Mouse (Mus musculus) heart, embryonic 15.5 days (tissue): Measurements from ENCODE around the gene Hdgf. TPM values are rescaled to one million over a fixed set of nuclear protein-coding genes. Genes with fewer than 3 reads are reported as not detected.
A peak's percentile ranks its signal among the peaks of the same experiment; 100 is the strongest.
"Not testable (repeated sequence)": the region's sequence is repeated elsewhere in the genome, so short reads cannot be mapped to it uniquely, and the experiment has no call there.

ENCODE experiments used
- ATAC-seq: fragments of 200-750 bp; cut with Nextera tagmentation; replicated peaks from 2 replicates; pipeline ENCODE4 v1.8.0; 2017; ENCODE audit warnings: low read depth, moderate TSS enrichment; ENCODE audit not compliant: insufficient number of reproducible peaks, insufficient read depth, low FRiP score
- H3K27ac ChIP-seq: fragments of 300-500 bp; sonication (generic); 2 replicates; pipeline ENCODE4 v1.5.1; 2015; ENCODE audit warnings: mild to moderate bottlenecking, inconsistent platforms
- H3K27me3 ChIP-seq: fragments of 300-500 bp; sonication (generic); 2 replicates; pipeline ENCODE4 v1.6.1; 2015; ENCODE audit warnings: inconsistent platforms
- H3K36me3 ChIP-seq: fragments of 300-500 bp; sonication (generic); 2 replicates; pipeline ENCODE4 v1.6.1; 2015; ENCODE audit warnings: mild to moderate bottlenecking, inconsistent platforms
- H3K4me1 ChIP-seq: fragments of 300-500 bp; sonication (generic); replicated peaks from 2 replicates; pipeline ENCODE4 v1.6.1; 2015; ENCODE audit warnings: inconsistent platforms
- H3K4me2 ChIP-seq: fragments of 300-500 bp; sonication (generic); 2 replicates; pipeline ENCODE4 v1.6.1; 2015; ENCODE audit warnings: inconsistent platforms, mild to moderate bottlenecking, moderate library complexity
- H3K4me3 ChIP-seq: fragments of 300-500 bp; sonication (generic); 2 replicates; pipeline ENCODE4 v1.5.1; 2015; ENCODE audit warnings: mild to moderate bottlenecking, inconsistent platforms
- H3K9ac ChIP-seq: fragments of 300-500 bp; sonication (generic); 2 replicates; pipeline ENCODE4 v1.6.1; 2015; ENCODE audit warnings: mild to moderate bottlenecking, inconsistent platforms
- H3K9me3 ChIP-seq: fragments of 300-500 bp; sonication (generic); replicated peaks from 2 replicates; pipeline ENCODE4 v1.6.1; 2016; ENCODE audit warnings: inconsistent platforms
- WGBS: fragments of 180-500 bp; shearing (Covaris S2); methylation state at CpG from one replicate; pipeline ENCODE4 v1.1.7; 2015; ENCODE audit warnings: mixed read lengths; 5-methylcytosine and 5-hydroxymethylcytosine counted together
- polyA plus RNA-seq: library from polyadenylated mRNA; unstranded; fragments of >200 nt; fragmentation: Nextera tagmentation; extraction: Ambion mirVana; gene quantifications from 2 replicates; pipeline ENCODE4 v1.2.1, GENCODE M21; 2015

Gene Hdgf
- polyA plus RNA-seq, 1 experiment from 2014 or later = 134 TPM

DNA sequence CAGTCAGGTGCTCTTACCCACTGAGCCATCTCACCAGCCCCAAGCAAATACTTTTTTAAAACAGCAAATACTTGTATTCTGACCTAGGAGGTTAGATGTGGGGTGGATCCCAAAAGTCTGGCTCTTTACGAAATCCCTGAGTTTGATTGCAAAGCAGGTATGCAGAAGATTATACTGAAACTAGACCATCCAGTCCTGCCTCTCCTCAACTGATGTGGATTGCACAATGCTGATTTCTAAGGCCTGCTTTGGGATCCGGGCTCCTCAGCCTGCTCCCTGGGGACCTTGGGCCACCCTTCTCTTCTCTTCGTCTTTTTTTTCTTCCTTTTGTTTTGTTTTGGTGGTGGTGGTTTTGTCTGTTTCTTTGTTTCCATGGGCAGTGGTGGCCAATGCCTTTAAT lies 14.6 kb upstream of the Hdgf start:
- Histone ChIP-seq H3K36me3 (no peaks in the 10 kb centered on the region), H3K4me3 (no peak overlapping the region), H3K9me3 (no peaks in the 10 kb centered on the region), H3K4me1 (peaks cover under 1% of the 10 kb centered on the region; the same call in 1 of the 2 replicates), H3K9ac (no peak overlapping the region), H3K4me2 (no peak overlapping the region), H3K27ac (no peak overlapping the region), H3K27me3 (no peaks in the 10 kb centered on the region)
- ATAC-seq = no peak
- WGBS = 74% methylated on average over 3 of the region's 3 CpGs

DNA sequence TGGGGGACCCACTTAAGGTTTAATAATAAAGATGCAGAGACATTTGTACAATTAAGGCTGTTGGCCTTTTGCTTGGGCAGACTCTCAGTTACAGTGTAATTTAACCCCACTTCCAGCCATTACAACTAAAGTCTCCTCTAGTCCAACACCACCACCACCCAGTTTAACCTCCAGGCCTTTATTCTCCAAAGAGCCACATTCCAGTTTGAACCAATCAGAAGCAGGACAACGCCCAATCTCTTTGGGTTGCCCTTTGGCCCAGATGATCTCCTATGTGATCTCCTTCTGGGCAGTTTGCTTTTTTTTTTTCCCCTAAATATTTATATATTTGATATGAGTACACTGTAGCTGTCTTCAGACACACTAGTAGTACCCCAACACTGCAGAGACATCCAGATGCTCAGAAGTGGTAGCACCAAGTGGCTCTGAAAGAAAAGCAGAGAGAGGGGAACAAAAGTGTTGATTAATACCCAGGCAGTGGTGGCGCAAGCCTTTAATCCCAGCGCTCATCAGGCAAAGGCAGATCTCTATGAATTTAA lies 12.7 kb upstream of the Hdgf start:
- whole genome bisulfite sequencing = 78% methylated on average over 3 of the region's 3 CpGs
- no peak for ATAC-seq
- H3K4me3 ChIP-seq = no peak overlapping the region

DNA sequence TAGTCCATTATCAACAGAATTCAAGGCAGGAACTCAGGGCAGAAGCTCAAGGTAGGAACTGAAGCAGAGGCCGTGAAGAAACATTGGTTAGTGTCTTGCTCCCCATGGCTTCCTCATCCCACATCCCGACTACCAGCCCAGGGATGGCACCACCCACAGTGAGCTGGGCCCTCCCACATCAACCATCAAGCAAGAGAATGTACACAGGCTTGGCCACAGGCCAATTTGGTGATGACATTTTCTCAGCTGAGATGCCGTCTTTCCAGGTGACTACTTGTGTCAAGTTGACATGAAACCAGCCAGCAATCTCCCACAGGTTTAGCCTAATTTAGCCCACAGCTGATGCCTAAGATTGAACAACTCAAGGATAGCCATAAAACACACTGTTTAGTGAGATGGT lies 6.9 kb upstream of the Hdgf start:
- H3K27ac ChIP-seq = no peak overlapping the region
- ATAC-seq = no peak
- WGBS = 58% methylated on average over 3 of the region's 3 CpGs

More for the DNA sequence above, 12.7 kb upstream of the Hdgf start:
- Histone ChIP-seq H3K27ac (no peak overlapping the region), H3K36me3 (no peaks in the 10 kb centered on the region), H3K27me3 (no peaks in the 10 kb centered on the region), H3K4me2 (no peak overlapping the region), H3K9me3 (no peaks in the 10 kb centered on the region), H3K9ac (no peak overlapping the region), H3K4me1 (no peaks in the 10 kb centered on the region)

DNA sequence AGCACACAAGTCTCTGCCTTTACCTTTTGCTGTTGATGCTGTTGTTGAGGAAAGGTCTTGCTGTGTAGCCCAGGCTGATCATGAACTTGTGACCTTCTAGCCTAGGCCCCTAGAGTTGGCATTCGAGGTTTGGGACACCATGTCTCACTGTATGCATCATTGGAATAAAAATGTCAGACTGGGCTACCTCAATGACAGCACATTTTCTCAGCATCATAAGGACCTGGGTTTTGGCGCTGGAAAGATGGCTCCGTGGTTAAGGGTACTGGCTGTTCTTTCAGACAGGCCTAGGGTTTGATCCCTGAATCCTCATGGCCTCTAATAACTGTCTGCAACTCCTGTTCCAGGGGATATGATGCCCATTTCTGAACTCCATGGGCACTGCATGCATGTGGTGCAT lies 6.3 kb upstream of the Hdgf start:
- H3K4me2 ChIP-seq = no peak overlapping the region
- no peaks in the 10 kb centered on the region for H3K4me1 ChIP-seq
- no peaks in the 10 kb centered on the region for H3K36me3 ChIP-seq
- no peak overlapping the region for H3K4me3 ChIP-seq
- no peaks in the 10 kb centered on the region for H3K9me3 ChIP-seq
- no peak for ATAC-seq
- WGBS = 77% methylated on average over 3 of the region's 3 CpGs
- H3K27ac ChIP-seq = no peak overlapping the region
- H3K27me3 ChIP-seq = no peaks in the 10 kb centered on the region
- H3K9ac ChIP-seq = no peak overlapping the region

More for the DNA sequence above, 6.9 kb upstream of the Hdgf start:
- H3K27me3 ChIP-seq = no peaks in the 10 kb centered on the region
- no peak overlapping the region for H3K9ac ChIP-seq
- H3K4me2 ChIP-seq = no peak overlapping the region
- H3K36me3 ChIP-seq = no peaks in the 10 kb centered on the region
- H3K4me3 ChIP-seq = no peak overlapping the region
- no peaks in the 10 kb centered on the region for H3K4me1 ChIP-seq
- no peaks in the 10 kb centered on the region for H3K9me3 ChIP-seq

DNA sequence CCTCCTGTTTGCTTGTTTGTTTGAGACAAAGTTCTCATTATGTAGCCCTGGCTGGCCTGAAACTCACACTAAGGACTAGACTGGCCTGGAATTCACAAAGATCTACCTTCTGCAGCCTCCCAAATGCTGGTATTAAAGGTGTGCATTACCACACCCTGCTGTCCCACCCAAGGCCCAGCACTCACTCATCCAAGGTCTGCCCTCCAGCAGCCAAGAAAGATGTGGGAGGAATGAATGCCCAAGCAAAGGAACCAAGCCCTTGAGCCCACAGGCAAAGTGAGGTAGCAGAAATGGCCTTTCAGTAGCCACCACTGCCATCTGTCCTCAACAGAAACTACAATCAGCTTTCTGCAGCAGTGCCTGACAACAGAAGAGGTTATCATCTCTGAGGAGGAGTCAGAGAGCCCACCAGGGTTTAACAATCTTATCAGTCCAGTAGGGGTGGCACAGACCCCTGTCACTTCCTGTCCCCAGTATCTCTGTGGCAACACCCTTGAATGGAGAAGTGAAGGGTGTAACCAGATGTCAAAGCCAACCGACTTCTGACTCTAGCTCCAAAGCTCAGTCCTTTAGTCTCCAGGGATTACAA lies 5.0 kb upstream of the Hdgf start:
- WGBS = 0% methylated on average over 1 of the region's 1 CpGs
- Histone ChIP-seq H3K9me3 (no peaks in the 10 kb centered on the region), H3K4me3 (no peak overlapping the region), H3K9ac (no peak overlapping the region), H3K27ac (no peak overlapping the region), H3K27me3 (no peaks in the 10 kb centered on the region), H3K4me2 (no peak overlapping the region), H3K4me1 (no peaks in the 10 kb centered on the region), H3K36me3 (no peaks in the 10 kb centered on the region)
- ATAC-seq = no peak

DNA sequence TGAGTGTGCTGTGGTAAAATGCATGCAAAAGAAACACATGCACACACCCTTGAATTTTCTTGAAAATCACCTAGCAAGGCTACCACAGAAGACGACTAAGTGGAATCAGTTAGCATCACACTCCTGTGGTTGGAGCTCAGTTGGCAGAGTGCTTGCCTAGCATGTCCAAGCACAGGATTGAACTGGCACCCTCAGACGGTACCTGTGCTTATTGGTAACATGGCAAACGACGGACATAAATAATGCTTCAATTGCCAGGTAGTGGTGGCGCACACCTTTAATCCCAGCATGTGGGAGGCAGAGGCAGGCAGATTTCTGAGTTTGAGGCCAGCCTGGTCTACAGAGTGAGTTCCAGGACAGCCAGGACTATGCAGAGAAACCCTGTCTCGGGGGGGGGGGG lies 4.2 kb upstream of the Hdgf start:
- not testable (repeated sequence) for H3K4me1 ChIP-seq, H3K36me3 ChIP-seq, H3K27ac ChIP-seq, H3K4me3 ChIP-seq, H3K27me3 ChIP-seq, ATAC-seq, H3K9ac ChIP-seq, H3K4me2 ChIP-seq, H3K9me3 ChIP-seq
- WGBS = 75% methylated on average over 6 of the region's 6 CpGs

DNA sequence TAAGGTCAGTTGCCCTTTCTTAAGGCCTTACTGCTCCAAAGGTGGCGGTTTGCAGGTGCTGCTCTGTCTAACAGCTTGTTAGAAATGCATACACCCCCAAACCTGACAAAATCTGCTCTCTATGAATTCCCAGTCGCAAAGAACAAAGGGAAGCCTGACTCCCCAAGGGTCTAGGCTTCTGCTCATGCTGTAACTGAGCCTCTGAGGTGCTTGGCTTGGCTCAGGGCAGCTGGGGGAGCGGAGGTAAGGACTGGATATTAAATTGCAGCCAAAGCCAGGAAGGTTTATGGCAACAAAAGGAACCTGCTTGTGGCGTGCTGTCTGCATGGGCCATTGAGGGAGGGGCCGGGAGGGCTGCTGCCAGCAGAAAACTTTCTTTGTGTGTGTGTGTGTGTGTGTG lies 2.3 kb upstream of the Hdgf start:
- WGBS = 59% methylated on average over 5 of the region's 5 CpGs
- no peak overlapping the region for H3K9ac ChIP-seq
- no peak for ATAC-seq
- peaks cover 14% of the 10 kb centered on the region for H3K4me1 ChIP-seq
- no peak overlapping the region for H3K4me2 ChIP-seq
- H3K36me3 ChIP-seq = no peaks in the 10 kb centered on the region
- no peak overlapping the region for H3K4me3 ChIP-seq
- H3K27me3 ChIP-seq = no peaks in the 10 kb centered on the region
- H3K27ac ChIP-seq = no peak overlapping the region
- H3K9me3 ChIP-seq = no peaks in the 10 kb centered on the region

DNA sequence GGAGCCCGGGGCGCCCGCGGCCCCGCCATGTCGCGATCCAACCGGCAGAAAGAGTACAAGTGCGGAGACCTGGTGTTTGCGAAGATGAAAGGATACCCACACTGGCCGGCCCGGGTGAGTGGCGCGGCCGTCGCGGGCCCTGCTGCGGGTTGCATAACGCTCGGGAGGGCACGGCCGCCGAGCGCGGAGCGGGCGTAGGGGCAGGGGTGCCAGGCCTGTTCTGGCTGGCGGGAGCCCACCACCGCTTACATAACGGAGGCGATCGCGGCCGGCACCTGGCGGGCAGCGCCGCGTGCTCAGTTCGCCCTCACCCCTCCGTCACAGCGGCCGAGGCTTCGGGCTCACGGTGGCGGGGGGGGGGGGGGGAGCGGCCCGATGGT lies 470 bp downstream of the Hdgf start:
- Histone ChIP-seq H3K4me1 (peaks cover 38% of the 10 kb centered on the region), H3K4me3 (peak overlapping the region; percentile 96), H3K27ac (peak overlapping the region; percentile 97), H3K4me2 (peak overlapping the region; percentile 78), H3K36me3 (no peaks in the 10 kb centered on the region), H3K9me3 (no peaks in the 10 kb centered on the region), H3K27me3 (no peaks in the 10 kb centered on the region), H3K9ac (peak overlapping the region; percentile 98)
- 0 out of 2 replicates have a peak, but pooled peaks have one; percentile 12 for ATAC-seq
- WGBS = under 1% methylated on average over 25 of the region's 47 CpGs

DNA sequence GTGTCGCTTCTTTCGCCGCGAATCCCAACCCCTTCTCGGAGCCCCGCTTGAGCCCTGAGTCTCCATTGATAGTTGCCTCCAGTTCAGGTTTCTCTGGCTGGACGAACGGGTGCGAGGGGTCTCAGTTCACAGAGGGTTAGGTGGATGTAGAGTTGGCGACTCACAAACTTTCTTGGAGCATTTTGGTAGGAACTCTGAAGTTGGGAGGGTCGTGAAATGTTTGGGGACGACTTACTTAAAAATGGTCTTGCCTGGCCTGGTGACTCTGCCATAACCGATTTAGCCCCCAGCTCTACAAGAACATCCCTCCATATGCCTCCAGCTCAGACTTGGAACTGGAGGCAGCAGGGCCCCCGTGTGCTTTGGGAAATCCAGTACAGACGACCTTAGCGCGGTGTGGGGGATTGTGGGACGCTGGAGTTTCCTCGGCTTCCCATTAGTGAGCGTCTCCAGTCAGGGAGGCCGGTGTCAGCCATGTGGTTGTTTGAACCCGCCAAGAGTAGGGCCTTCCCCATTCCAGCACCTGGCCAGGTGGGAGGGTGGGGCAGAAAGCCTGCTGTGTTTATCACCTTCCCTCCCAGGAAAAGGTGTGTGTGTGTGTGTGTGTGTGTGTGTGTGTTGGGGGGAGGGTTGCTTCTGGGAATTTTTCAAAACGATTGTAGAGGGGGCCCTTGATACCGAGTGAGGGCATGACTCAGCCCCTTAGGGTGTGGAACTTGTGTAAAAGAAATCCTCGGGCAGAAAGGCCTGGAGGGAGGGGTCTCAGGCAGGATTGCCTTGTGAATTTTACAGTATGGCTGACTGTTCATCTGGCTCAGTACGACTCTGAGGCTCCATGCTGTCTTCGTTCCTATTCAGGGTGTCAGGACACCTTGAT lies 1.1 kb downstream of the Hdgf start:
- ATAC-seq = no peak
- Histone ChIP-seq H3K36me3 (no peaks in the 10 kb centered on the region), H3K4me3 (peak overlapping the region; percentile 96), H3K9me3 (no peaks in the 10 kb centered on the region), H3K9ac (peak overlapping the region; percentile 98), H3K27ac (peak overlapping the region; percentile 97), H3K4me1 (peaks cover 38% of the 10 kb centered on the region), H3K4me2 (peak overlapping the region; percentile 78), H3K27me3 (no peaks in the 10 kb centered on the region)
- under 1% methylated on average over 27 of the region's 27 CpGs for WGBS

DNA sequence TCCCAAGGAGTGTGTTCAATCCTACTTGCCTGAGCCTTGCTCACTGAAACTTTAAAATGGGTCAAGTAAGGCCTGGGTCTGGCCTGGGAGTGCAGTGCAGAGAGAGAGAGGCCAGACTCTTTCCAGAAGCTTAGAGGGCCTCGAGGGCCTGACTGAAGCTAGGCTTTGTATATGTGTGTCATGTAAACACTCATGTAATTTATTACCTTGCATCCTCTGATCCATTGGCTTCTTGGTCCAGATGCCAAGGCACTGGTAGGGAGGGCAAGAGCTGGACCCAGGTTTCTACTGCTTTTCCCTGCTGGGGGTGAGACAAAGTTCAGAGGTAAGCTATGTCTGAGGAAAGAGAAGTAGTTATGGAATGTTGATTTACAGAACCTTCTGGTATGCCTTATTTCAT lies 1.8 kb downstream of the Hdgf start:
- Histone ChIP-seq H3K27me3 (no peaks in the 10 kb centered on the region), H3K9me3 (no peaks in the 10 kb centered on the region), H3K4me1 (peaks cover 38% of the 10 kb centered on the region), H3K4me3 (peak overlapping the region; percentile 96), H3K27ac (peak overlapping the region; percentile 97), H3K9ac (peak overlapping the region; percentile 98), H3K4me2 (peak overlapping the region; percentile 78), H3K36me3 (no peaks in the 10 kb centered on the region)
- no peak for ATAC-seq
- WGBS = 0% methylated on average over 1 of the region's 1 CpGs

DNA sequence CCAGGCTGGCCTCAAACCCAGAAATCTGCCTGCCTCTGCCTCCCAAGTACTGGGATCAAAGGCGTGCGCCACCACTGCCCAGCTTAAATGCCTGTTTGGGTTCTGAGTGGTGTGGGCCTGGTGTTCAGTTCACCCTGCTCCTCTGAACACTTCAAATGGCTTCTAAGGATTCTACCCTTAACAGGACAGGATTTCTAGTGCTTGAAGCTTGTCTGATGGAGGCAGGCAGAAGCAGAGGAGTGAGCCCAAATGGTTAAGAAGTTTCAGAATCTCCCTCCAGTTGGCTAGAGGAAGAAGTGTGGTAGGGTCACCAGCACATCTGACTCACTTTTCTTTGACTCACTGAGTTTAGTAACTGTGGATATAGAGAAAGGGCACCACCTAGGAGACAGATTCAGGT lies 3.3 kb downstream of the Hdgf start:
- H3K4me1 ChIP-seq = peaks cover 38% of the 10 kb centered on the region
- 91% methylated on average over 2 of the region's 2 CpGs for WGBS
- H3K27me3 ChIP-seq = no peaks in the 10 kb centered on the region
- H3K4me3 ChIP-seq = no peak overlapping the region; the same call in 1 of the 2 replicates
- H3K36me3 ChIP-seq = peaks cover 8% of the 10 kb centered on the region; the same call in 1 of the 2 replicates
- ATAC-seq = no peak
- H3K9ac ChIP-seq = no peak overlapping the region
- H3K4me2 ChIP-seq = peak overlapping the region; percentile 78
- peak overlapping the region; percentile 97 for H3K27ac ChIP-seq
- H3K9me3 ChIP-seq = no peaks in the 10 kb centered on the region
